Mouse (Mus musculus) kidney, postnatal 10 days (tissue): ENCODE measurements around the gene Dhx58.

ENCODE experiments used
- DNase-seq: peaks from one replicate; pipeline ENCODE4 v3.0.0; 2021; ENCODE audit warnings: mixed read lengths

Dhx58 gene

GRCm38 (mm10) chr11:100721776-100722492 lies 17.9 kb upstream of the Dhx58 start:
- peak; percentile 57 for DNase-seq

DNA sequence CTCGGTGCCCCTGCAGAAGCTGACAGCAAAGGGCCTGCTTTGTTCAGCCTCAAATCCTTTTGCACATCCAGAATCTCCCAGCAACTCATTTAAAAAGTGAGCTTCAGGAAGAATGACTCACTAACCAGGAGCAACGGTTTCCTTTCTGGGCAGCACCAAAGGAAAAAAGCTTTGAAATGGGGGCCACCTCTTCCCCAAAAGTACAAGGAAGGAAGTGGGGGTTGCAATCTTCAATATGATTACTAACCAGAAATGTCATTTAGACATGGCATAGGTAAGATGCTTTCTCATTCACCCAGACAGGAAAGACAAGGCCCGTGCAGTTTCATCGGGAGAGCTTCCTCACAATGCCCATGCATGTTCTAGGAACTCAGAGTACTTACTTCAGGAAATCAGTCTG lies 17.2 kb upstream of the Dhx58 start:
- DNase-seq, result no peak

GRCm38 (mm10) chr11:100720345-100720744 lies 16.3 kb upstream of the Dhx58 start:
- no peak for DNase-seq

GRCm38 (mm10) chr11:100719893-100720292 lies 15.8 kb upstream of the Dhx58 start:
- DNase-seq, result peak; percentile 48

- DNase-seq, result no peak
These were observed 15.2 kb upstream of the Dhx58 start for GRCm38 (mm10) chr11:100719312-100719711.

DNA sequence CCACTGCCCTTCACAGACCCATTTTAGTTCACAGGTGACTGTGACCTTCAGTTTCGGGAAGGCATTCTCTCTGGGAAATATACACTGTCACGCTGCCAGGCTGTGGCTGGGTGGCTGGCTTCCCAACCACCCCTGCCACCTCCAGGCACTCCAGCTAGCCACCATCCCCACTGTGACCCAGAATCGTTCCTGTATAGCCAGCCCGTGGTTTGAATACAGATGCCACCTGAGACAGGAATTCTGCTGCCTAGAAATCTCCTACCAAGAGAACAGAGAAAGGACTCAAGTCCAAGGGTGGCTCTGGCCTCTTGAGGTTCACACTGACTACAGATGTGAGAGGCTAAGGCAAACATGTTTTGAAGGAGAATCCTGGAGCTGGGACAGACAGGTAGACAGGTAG lies 14.8 kb upstream of the Dhx58 start:
- DNase-seq, result no peak

- no peak for DNase-seq
These were observed 14.4 kb upstream of the Dhx58 start for GRCm38 (mm10) chr11:100718462-100718861.

DNA sequence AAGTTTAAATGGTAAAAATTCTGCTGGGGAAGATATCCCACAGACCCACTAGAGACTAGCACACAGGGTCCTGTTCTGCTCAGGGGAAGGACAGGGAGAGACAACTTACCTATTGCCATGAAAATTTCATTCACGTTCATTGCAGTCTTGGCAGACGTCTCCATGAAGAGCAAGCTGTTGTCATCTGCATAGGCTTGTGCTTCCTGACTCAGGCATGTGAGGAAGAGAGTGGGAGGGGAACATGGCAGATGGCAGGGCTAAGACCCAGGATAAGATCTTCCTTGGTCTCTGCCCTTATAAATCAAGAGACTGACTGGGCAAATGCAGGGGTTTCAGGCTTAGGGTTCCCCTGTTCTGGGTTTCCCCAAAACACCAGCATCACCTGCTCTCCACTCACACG lies 12.6 kb upstream of the Dhx58 start:
- no peak for DNase-seq

DNA sequence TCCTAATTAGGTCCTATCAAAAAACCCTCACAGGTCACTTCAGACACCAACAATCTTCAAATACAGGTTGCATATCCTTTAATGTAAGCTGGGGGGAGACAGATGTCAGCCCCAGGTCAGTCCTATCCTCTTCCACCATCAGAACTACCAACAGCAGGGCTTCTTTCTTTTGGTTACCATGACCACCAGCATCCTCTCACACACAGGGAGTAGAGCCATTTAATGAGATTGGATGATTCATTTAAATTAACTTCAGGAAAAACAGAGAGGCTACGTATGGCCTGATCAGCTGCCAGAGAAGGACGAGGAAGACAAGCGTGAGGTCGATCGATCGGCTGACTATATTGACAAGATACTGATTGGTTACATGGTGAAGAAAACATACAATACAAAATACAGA lies 10.9 kb upstream of the Dhx58 start:
- DNase-seq, result no peak

- DNase-seq, result peak; percentile 94
These were observed 10.5 kb upstream of the Dhx58 start for GRCm38 (mm10) chr11:100714534-100714915.

- DNase-seq, result peak; percentile 88
These were observed 9.9 kb upstream of the Dhx58 start, which contains the start of gene Hspb9 for GRCm38 (mm10) chr11:100713735-100714533. TSS of gene Hspb9 (plus strand) at chr11:100713850.

GRCm38 (mm10) chr11:100713174-100713573 lies 9.1 kb upstream of the Dhx58 start:
- no peak for DNase-seq

DNA sequence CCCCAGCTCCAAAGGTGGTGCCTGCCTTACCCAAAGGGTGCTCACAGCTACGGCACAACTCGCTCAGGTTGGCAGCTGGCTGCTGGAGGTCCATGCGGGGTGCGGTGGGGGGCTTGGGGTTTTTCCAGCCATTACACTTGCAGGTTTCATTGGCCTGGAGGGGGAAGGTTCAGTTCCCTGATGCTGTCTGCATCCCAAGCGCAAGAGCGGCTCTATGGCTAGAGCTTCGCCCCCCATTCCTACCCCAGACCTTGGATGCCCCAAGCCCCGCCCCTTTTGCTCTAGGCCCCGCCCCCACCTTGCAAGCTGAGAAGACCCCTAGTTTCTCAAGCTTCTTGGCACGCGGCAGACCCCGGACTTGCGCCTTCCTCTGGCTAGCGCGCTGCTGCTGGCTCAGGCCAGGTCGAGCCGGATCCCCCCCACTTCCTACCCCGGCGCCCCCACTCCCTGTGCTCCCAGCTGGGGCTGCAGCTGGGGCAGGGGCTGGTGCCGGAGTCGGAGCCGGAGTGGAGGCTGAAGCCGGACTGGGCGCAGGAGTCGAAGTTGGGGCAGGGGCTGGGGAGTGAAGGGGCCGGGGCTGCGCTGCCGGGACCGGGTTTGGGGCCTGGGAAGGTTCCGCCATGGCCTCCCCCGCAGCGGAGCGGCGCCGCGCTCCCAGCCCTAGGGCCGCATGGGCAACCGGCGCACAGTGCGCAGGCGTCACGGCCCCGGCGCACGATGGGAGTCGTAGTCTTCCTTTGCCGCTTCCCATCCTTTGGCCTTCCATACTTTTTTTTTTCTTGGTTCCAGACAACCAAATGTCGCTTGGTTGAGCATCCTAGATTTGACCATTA lies 7.9 kb upstream of the Dhx58 start, which contains the start of gene Kat2a:
TSS of gene Kat2a (minus strand) at position 683 of the 833 bp plus-strand sequence.
- peak; percentile 93 for DNase-seq

GRCm38 (mm10) chr11:100710977-100711376 lies 6.9 kb upstream of the Dhx58 start:
- DNase-seq, result no peak

DNA sequence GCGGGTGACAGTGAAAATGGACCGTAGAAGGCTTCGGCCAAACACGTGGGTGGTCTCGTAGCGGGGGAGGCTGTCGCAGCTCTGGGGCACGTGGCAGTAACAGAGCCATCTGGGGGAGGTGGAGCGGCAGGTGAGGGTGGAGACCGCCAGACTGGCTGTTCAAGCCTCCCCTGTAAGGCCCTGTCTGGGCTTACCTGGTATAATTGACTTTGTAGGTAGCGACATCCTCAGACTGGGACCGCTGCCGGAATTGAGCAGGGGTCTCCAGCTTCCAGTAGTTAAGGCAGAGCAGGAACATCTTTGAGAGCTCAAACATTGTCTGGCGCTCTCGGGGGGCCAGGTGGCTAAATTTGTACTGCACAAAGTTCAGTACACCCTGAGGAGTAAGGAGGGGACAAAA lies 6.5 kb upstream of the Dhx58 start:
- no peak for DNase-seq

GRCm38 (mm10) chr11:100709201-100709810 lies 5.2 kb upstream of the Dhx58 start:
- no peak for DNase-seq

- no peak for DNase-seq
These were observed 1.1 kb upstream of the Dhx58 start for GRCm38 (mm10) chr11:100705095-100705747.

DNA sequence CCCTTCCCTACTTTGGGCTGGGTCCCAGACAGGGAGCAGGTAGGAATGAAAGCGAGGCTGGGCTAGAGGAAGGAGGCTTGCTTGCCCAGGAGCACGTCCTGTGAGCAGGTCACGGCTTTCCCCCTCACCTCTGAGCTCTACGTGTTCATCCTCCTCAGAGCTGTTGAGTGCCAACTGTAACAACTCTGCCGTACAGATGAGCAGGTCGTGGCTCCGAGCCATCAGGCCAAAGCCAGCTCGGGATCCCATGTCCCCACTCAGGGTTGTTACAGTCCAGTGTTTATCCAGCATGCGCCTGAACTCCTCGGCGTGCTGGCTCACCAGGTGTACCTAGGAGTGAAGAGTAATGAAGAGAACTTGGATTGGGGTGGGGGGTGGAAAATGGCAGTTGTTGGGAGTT lies 705 bp downstream of the Dhx58 start:
- DNase-seq, result no peak

DNA sequence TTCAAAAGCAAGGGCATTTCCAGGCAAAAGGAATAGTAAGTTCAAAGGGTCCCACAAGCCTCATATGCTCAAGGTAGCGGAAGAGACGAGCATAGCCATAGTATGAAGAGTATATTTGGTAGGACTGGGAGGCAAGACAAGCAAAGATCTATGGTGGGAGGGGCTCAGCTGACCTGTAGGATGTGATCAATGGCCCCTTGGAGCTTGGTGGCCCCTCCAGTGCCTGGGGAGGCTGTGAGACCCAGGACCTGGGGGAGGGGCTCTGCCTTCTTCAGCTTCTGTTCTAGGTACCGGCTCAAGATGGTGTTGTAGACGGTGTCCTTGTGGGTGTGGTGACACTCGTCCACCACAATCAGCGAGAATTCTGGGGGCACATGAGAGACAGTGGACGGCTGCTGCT lies 1.2 kb downstream of the Dhx58 start:
- DNase-seq, result no peak

DNA sequence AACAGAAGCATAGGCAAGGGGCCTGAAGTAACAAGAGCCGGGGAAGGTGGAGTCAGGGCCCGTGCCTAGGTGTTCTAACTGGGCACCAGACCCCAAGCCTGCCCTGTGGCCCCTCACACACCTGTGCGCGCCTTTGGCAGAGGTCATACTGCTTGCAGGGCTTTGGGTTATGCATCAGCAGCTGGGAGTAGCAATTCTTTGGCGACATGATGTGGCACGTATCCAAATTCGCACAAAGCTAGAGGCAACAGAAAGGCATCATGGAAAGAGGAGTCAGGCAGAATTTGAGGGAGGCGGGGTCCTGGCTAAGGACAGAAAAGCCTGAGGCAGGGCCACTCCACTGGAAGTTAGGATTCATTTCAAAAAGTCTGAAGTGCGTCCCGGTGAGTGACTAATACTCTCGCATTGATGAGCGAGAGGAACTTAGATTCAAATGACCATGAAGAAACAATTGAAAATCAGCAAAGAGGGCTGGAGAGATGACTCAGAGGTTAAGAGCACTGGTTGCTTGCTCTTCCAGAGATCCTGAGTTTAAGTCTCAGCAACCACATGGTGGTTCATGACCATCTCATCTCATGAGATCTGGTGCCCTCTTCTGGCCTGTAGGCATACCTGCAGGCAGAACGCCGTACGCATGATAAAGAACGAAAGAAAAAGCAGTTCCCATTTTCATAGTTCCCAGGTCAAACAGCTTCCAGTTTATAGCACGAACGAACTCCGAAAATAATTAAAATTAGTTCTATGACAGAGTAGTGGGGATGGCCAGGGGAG lies 1.8 kb downstream of the Dhx58 start:
- DNase-seq, result peak; percentile 79

DNA sequence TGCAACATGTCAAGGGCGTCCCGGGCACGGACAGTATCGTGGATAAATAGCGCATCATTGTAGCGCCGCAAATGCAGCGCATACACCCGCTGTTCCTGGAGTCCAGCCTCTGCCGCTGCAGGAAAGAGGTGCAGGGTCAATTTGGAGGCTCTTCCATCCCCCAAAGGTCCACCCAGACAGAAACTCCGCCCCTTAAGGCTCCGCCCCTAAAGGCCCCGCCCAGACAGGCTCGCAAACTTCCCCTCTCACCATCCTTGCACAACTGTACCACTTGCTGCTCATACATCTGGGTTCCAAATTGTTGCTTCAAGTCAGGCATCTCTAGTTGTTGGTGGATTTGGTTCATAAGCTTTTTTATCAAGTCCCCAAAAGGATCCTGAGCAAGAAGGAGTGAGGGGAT lies 2.8 kb downstream of the Dhx58 start:
- DNase-seq, result peak; percentile 71
